Mouse (Mus musculus) G1E (cell line): ENCODE measurements around the gene Unc5c.

Experiments used
- CTCF ChIP-seq: IDR thresholded peaks from 2 replicates; pipeline ENCODE4 v1.5.1; 2012; ENCODE audit warnings: low read depth, low read length, inconsistent platforms, mixed read lengths
- GATA1 ChIP-seq: IDR thresholded peaks from 2 replicates; pipeline ENCODE4 v1.6.1; 2012; ENCODE audit warnings: borderline replicate concordance, low read length, inconsistent platforms, mixed read lengths
- POLR2AphosphoS5 ChIP-seq: IDR thresholded peaks from 2 replicates; pipeline ENCODE4 v1.6.1; 2012; ENCODE audit warnings: low read depth, low read length, inconsistent platforms; ENCODE audit not compliant: insufficient replicate concordance
- TAL1 ChIP-seq: conservative IDR thresholded peaks from 2 replicates; pipeline ENCODE4 v1.6.1; 2012; ENCODE audit warnings: low read depth, low read length, inconsistent platforms, mixed read lengths

GRCm38 (mm10) chr3:141849206-141849605 is 384.2 kb downstream of the Unc5c start:
- TF ChIP-seq TAL1 (no peak), GATA1 (no peak), POLR2AphosphoS5 (no peak), CTCF (no peak)
